Mouse (Mus musculus) midbrain, embryonic 16.5 days (tissue): ENCODE results near the gene Gm20431. TPM values are rescaled to one million over a fixed set of nuclear protein-coding genes. Genes with fewer than 3 reads are reported as not detected.

Experiments used
- ATAC-seq: fragments of 200-750 bp; cut with Nextera tagmentation; 2 replicates; pipeline ENCODE4 v1.8.0; 2017; ENCODE audit warnings: moderate TSS enrichment
- H3K27ac ChIP-seq: fragments of 300-500 bp; sonication (generic); 2 replicates; pipeline ENCODE4 v1.5.1; 2014; ENCODE audit warnings: mild to moderate bottlenecking, low read length, mixed read lengths
- H3K27me3 ChIP-seq: fragments of 300-500 bp; sonication (generic); 2 replicates; pipeline ENCODE4 v1.6.1; 2014; ENCODE audit warnings: low read depth, low read length, mixed read lengths; ENCODE audit not compliant: control insufficient read depth, insufficient read depth
- H3K36me3 ChIP-seq: fragments of 300-500 bp; sonication (generic); 2 replicates; pipeline ENCODE4 v1.6.1; 2014; ENCODE audit warnings: mild to moderate bottlenecking, low read length, moderate library complexity, mixed read lengths; ENCODE audit not compliant: control insufficient read depth, insufficient read depth
- H3K4me1 ChIP-seq: fragments of 300-500 bp; sonication (generic); 2 replicates; pipeline ENCODE4 v1.6.1; 2014; ENCODE audit warnings: mild to moderate bottlenecking, low read length, mixed read lengths; ENCODE audit not compliant: control insufficient read depth, insufficient read depth
- H3K4me2 ChIP-seq: fragments of 300-500 bp; sonication (generic); 2 replicates; pipeline ENCODE4 v1.6.1; 2014; ENCODE audit warnings: mild to moderate bottlenecking, low read length, mixed read lengths
- H3K4me3 ChIP-seq: fragments of 300-500 bp; sonication (generic); 2 replicates; pipeline ENCODE4 v1.5.1; 2014; ENCODE audit warnings: low read depth, mild to moderate bottlenecking, low read length, moderate library complexity, mixed read lengths
- H3K9ac ChIP-seq: fragments of 300-500 bp; sonication (generic); 2 replicates; pipeline ENCODE4 v1.6.1; 2014; ENCODE audit warnings: low read depth, low read length, mixed read lengths
- H3K9me3 ChIP-seq: fragments of 300-500 bp; sonication (generic); replicated peaks from 2 replicates; pipeline ENCODE4 v1.6.1; 2014; ENCODE audit warnings: mild to moderate bottlenecking, low read length, mixed read lengths; ENCODE audit not compliant: control insufficient read depth, poor library complexity, severe bottlenecking
- WGBS: fragments of 180-500 bp; shearing (Covaris S2); extraction: QIAGEN DNeasy Blood & Tissue Kit; methylation state at CpG from one replicate; pipeline ENCODE4 v1.1.7; 2014; 5-methylcytosine and 5-hydroxymethylcytosine counted together
- polyA plus RNA-seq: library from polyadenylated mRNA; unstranded; fragments of >200 nt; fragmentation: Nextera tagmentation; extraction: Ambion mirVana; gene quantifications from 2 replicates; pipeline ENCODE4 v1.2.1, GENCODE M21; 2015

Gm20431 gene
- polyA plus RNA-seq, 1 experiment from 2014 or later, result 9.2 TPM

- Histone ChIP-seq H3K4me3 (no peak overlapping the region), H3K36me3 (no peaks in the 10 kb centered on the region), H3K27me3 (peaks cover 3% of the 10 kb centered on the region; the same call in 1 of the 2 replicates), H3K4me2 (no peak overlapping the region), H3K9ac (no peak overlapping the region), H3K27ac (no peak overlapping the region), H3K4me1 (no peaks in the 10 kb centered on the region; the same call in 1 of the 2 replicates), H3K9me3 (no peaks in the 10 kb centered on the region)
- no peak for ATAC-seq
- WGBS, result 28% methylated on average over 8 of the region's 8 CpGs
These were observed 75.3 kb downstream of the Gm20431 start for GRCm38 (mm10) chr2:167586041-167586440.

GRCm38 (mm10) chr2:167585273-167585672 lies 76.0 kb downstream of the Gm20431 start:
- Histone ChIP-seq H3K36me3 (no peaks in the 10 kb centered on the region), H3K4me1 (no peaks in the 10 kb centered on the region; the same call in 1 of the 2 replicates), H3K9ac (no peak overlapping the region), H3K4me2 (no peak overlapping the region), H3K4me3 (no peak overlapping the region), H3K27me3 (peaks cover 3% of the 10 kb centered on the region; the same call in 1 of the 2 replicates), H3K27ac (no peak overlapping the region), H3K9me3 (no peaks in the 10 kb centered on the region)
- WGBS, result 86% methylated on average over 2 of the region's 2 CpGs
- ATAC-seq, result no peak

GRCm38 (mm10) chr2:167583161-167583952 lies 77.9 kb downstream of the Gm20431 start:
- Histone ChIP-seq H3K27me3 (no peaks in the 10 kb centered on the region), H3K4me3 (no peak overlapping the region), H3K9ac (no peak overlapping the region), H3K9me3 (no peaks in the 10 kb centered on the region), H3K36me3 (no peaks in the 10 kb centered on the region), H3K27ac (no peak overlapping the region), H3K4me2 (no peak overlapping the region), H3K4me1 (no peaks in the 10 kb centered on the region; the same call in 1 of the 2 replicates)
- WGBS, result 47% methylated on average over 10 of the region's 10 CpGs
- no peak for ATAC-seq

- 29% methylated on average over 5 of the region's 5 CpGs for WGBS
These were observed 82.8 kb downstream of the Gm20431 start for GRCm38 (mm10) chr2:167578521-167578920.

GRCm38 (mm10) chr2:167577186-167577785 lies 84.0 kb downstream of the Gm20431 start:
- no peaks in the 10 kb centered on the region for H3K36me3 ChIP-seq
- no peak overlapping the region for H3K4me3 ChIP-seq
- H3K4me1 ChIP-seq, result no peaks in the 10 kb centered on the region
- H3K27me3 ChIP-seq, result no peaks in the 10 kb centered on the region
- no peaks in the 10 kb centered on the region for H3K9me3 ChIP-seq
- H3K9ac ChIP-seq, result no peak overlapping the region
- 73% methylated on average over 9 of the region's 9 CpGs for WGBS
- H3K27ac ChIP-seq, result no peak overlapping the region
- no peak for ATAC-seq
- no peak overlapping the region for H3K4me2 ChIP-seq

More at GRCm38 (mm10) chr2:167578521-167578920, 82.8 kb downstream of the Gm20431 start:
- no peaks in the 10 kb centered on the region for H3K27me3 ChIP-seq
- H3K4me3 ChIP-seq, result no peak overlapping the region
- no peak overlapping the region for H3K27ac ChIP-seq
- H3K9ac ChIP-seq, result no peak overlapping the region
- no peaks in the 10 kb centered on the region for H3K9me3 ChIP-seq
- H3K4me1 ChIP-seq, result no peaks in the 10 kb centered on the region; the same call in 1 of the 2 replicates
- ATAC-seq, result no peak
- H3K4me2 ChIP-seq, result no peak overlapping the region
- H3K36me3 ChIP-seq, result no peaks in the 10 kb centered on the region

GRCm38 (mm10) chr2:167576121-167576620 lies 85.1 kb downstream of the Gm20431 start:
- ATAC-seq, result no peak
- no peak overlapping the region for H3K9ac ChIP-seq
- no peak overlapping the region for H3K27ac ChIP-seq
- H3K36me3 ChIP-seq, result no peaks in the 10 kb centered on the region
- no peak overlapping the region for H3K4me3 ChIP-seq
- H3K4me2 ChIP-seq, result no peak overlapping the region
- 85% methylated on average over 8 of the region's 8 CpGs for WGBS
- no peaks in the 10 kb centered on the region for H3K9me3 ChIP-seq
- no peaks in the 10 kb centered on the region for H3K27me3 ChIP-seq
- H3K4me1 ChIP-seq, result no peaks in the 10 kb centered on the region

GRCm38 (mm10) chr2:167575581-167575980 lies 85.7 kb downstream of the Gm20431 start:
- Histone ChIP-seq H3K4me1 (no peaks in the 10 kb centered on the region), H3K27ac (no peak overlapping the region), H3K27me3 (no peaks in the 10 kb centered on the region), H3K36me3 (no peaks in the 10 kb centered on the region), H3K9ac (no peak overlapping the region), H3K4me3 (no peak overlapping the region), H3K9me3 (no peaks in the 10 kb centered on the region), H3K4me2 (no peak overlapping the region)
- 88% methylated on average over 7 of the region's 7 CpGs for WGBS
- no peak for ATAC-seq

GRCm38 (mm10) chr2:167574814-167575213 lies 86.5 kb downstream of the Gm20431 start:
- H3K27ac ChIP-seq, result no peak overlapping the region
- no peaks in the 10 kb centered on the region for H3K36me3 ChIP-seq
- 68% methylated on average over 9 of the region's 9 CpGs for WGBS
- H3K27me3 ChIP-seq, result no peaks in the 10 kb centered on the region
- no peak for ATAC-seq
- no peaks in the 10 kb centered on the region for H3K9me3 ChIP-seq
- H3K9ac ChIP-seq, result no peak overlapping the region
- H3K4me2 ChIP-seq, result no peak overlapping the region
- H3K4me1 ChIP-seq, result no peaks in the 10 kb centered on the region
- H3K4me3 ChIP-seq, result no peak overlapping the region
